ENCODE assay signal across 8 mouse cellular contexts in genomic region chr9:120491509-120491908, GRCm38 (mm10). TPM values are rescaled to one million over a fixed set of nuclear protein-coding genes. Genes with fewer than 3 reads are reported as not detected.
A peak's percentile ranks its signal among the peaks of the same experiment; 100 is the strongest.
DNase-seq lines count a peak whose midpoint lies in the region; ATAC-seq and TF ChIP-seq lines count a peak whose summit lies in the region.

No protein-coding gene starts in this region.

- no peak for ATAC-seq in intestine, embryonic 14.5 days (replicated peaks; ENCODE audit: low FRiP score, low TSS enrichment, low read depth)
- no peak for ATAC-seq in neural tube, embryonic 13.5 days (ENCODE audit: low read depth)
- no peak for ATAC-seq in inflammation-experienced regulatory T-cells, adult 6 months

- 85% methylated on average over 3 of the region's 3 CpGs for WGBS in intestine, embryonic 14.5 days
- WGBS in neural tube, embryonic 13.5 days, result 81% methylated on average over 3 of the region's 3 CpGs

- H3K9me3 ChIP-seq in intestine, embryonic 14.5 days (ENCODE audit: control insufficient read depth, low read length), result no peaks in the 10 kb centered on the region
- no peaks in the 10 kb centered on the region for H3K9me3 ChIP-seq in neural tube, embryonic 13.5 days

- H3K36me3 ChIP-seq in intestine, embryonic 14.5 days (ENCODE audit: control insufficient read depth, insufficient read depth, low read length), result peaks cover 28% of the 10 kb centered on the region
- H3K36me3 ChIP-seq in neural tube, embryonic 13.5 days, result peaks cover 27% of the 10 kb centered on the region

- peaks cover 9% of the 10 kb centered on the region for H3K4me1 ChIP-seq in cortical plate, adult 2 months (ENCODE audit: control insufficient read depth, insufficient read depth, low read length)
- peaks cover 13% of the 10 kb centered on the region for H3K4me1 ChIP-seq in intestine, embryonic 14.5 days (replicated peaks; ENCODE audit: control insufficient read depth, insufficient read depth, low read length)
- peaks cover 22% of the 10 kb centered on the region for H3K4me1 ChIP-seq in neural tube, embryonic 13.5 days (replicated peaks)

- H3K27me3 ChIP-seq in intestine, embryonic 14.5 days (replicated peaks; ENCODE audit: control insufficient read depth, insufficient read depth, low read length), result no peaks in the 10 kb centered on the region
- no peaks in the 10 kb centered on the region for H3K27me3 ChIP-seq in neural tube, embryonic 13.5 days

- TF ChIP-seq CTCF in layer of hippocampus, adult 2 months (conservative IDR thresholded peaks at IDR 0.05), result peak; percentile 64
- no peak for TF ChIP-seq CTCF in cortical plate, adult 2 months (IDR thresholded peaks at IDR 0.05; ENCODE audit: extremely low read depth, insufficient read depth, low read length)

- DNase-seq in layer of hippocampus, adult 2 months (ENCODE audit: low spot score in 2 of 2), result no peak
- DNase-seq in layer of hippocampus, adult 9-10 months (ENCODE audit: low spot score), result no peak
- DNase-seq in intestine, embryonic 14.5 days (ENCODE audit: low spot score), result no peak
- no peak for DNase-seq in gastrocnemius, postnatal 10 days
- no peak for DNase-seq in cerebellum, adult 9-11 months

- peak overlapping the region; percentile 95 for H3K27ac ChIP-seq in layer of hippocampus, adult 2 months
- H3K27ac ChIP-seq in cortical plate, adult 2 months (ENCODE audit: insufficient read depth, low read length), result no peak overlapping the region
- H3K27ac ChIP-seq in intestine, embryonic 14.5 days (ENCODE audit: low read depth), result no peak overlapping the region
- H3K27ac ChIP-seq in neural tube, embryonic 13.5 days (replicated peaks), result no peak overlapping the region

- TF ChIP-seq POLR2A in cortical plate, adult 2 months (IDR thresholded peaks at IDR 0.05; ENCODE audit: extremely low read depth, insufficient read depth, low read length), result no peak

- H3K4me2 ChIP-seq in intestine, embryonic 14.5 days (ENCODE audit: low read length), result peak overlapping the region; percentile 87
- peak overlapping the region; percentile 91 for H3K4me2 ChIP-seq in neural tube, embryonic 13.5 days

- no peak overlapping the region for H3K9ac ChIP-seq in intestine, embryonic 14.5 days (ENCODE audit: low read length)
- no peak overlapping the region for H3K9ac ChIP-seq in neural tube, embryonic 13.5 days

- peak overlapping the region; percentile 98 for H3K4me3 ChIP-seq in layer of hippocampus, adult 2 months
- peak overlapping the region; percentile 81; the same call in 1 of the 2 replicates for H3K4me3 ChIP-seq in cortical plate, adult 2 months (ENCODE audit: insufficient read depth, low read length)
- H3K4me3 ChIP-seq in intestine, embryonic 14.5 days (ENCODE audit: low read depth, low read length), result peak overlapping the region; percentile 93
- H3K4me3 ChIP-seq in neural tube, embryonic 13.5 days, result peak overlapping the region; percentile 97

RNA-seq across cellular contexts. Expression of gene Eif1b, which starts 0.5 kb away (rescaled TPM):
- total RNA-seq in layer of hippocampus, adult 2 months (2021), result 100 to 1,000 TPM; 203 to 206 TPM
- 147 and 149 TPM in 2 replicates for polyA plus RNA-seq in cortical plate, adult 2 months (2012; rRNA removed)
- polyA plus RNA-seq in intestine, embryonic 14.5 days (2014; fragmentation: Nextera tagmentation; extraction: Ambion mirVana), result 159 and 173 TPM in 2 replicates
- 342 and 351 TPM in 2 replicates for polyA plus RNA-seq in neural tube, embryonic 13.5 days (2015; fragmentation: Nextera tagmentation; extraction: Ambion mirVana)
- total RNA-seq in gastrocnemius, postnatal 10 days (2021), result 10 to 100 TPM; 41.1 TPM
- polyA plus RNA-seq in inflammation-experienced regulatory T-cells, adult 6 months (2017; shearing (Covaris generic)), result 10 to 100 TPM; 77.0 to 81.7 (median 77.7) TPM

RNA-seq across cellular contexts. Expression of gene Entpd3, which starts 48.1 kb away (rescaled TPM):
- 1 to 10 TPM; 7.6 to 7.7 TPM for total RNA-seq in layer of hippocampus, adult 2 months (2021)
- polyA plus RNA-seq in cortical plate, adult 2 months (2012; rRNA removed), result 7.0 and 8.0 TPM in 2 replicates
- polyA plus RNA-seq in intestine, embryonic 14.5 days (2014; fragmentation: Nextera tagmentation; extraction: Ambion mirVana), result 3.3 and 4.0 TPM in 2 replicates
- polyA plus RNA-seq in neural tube, embryonic 13.5 days (2015; fragmentation: Nextera tagmentation; extraction: Ambion mirVana), result 1.2 and 1.5 TPM in 2 replicates
- total RNA-seq in gastrocnemius, postnatal 10 days (2021), result 1 to 10 TPM in 1 of 2 experiments, not detected in 1; 1.7 TPM
- under 1 TPM in 1 of 3 experiments, not detected in 2; 0.16 TPM for polyA plus RNA-seq in inflammation-experienced regulatory T-cells, adult 6 months (2017; shearing (Covaris generic))
